Mouse (Mus musculus) E14TG2a.4 (cell line): ENCODE measurements at regions not wholly inside any gene's neighbourhood (a gene's known extent, or its start where the extent isn't known, plus 50 kb on each side); places are given as distances from the start of the nearest gene placed in this dataset.

ENCODE experiments used
- CTCF ChIP-seq: conservative IDR thresholded peaks from 2 replicates; pipeline ENCODE4 v1.5.1; 2014; ENCODE audit warnings: low read length
- NANOG ChIP-seq: IDR thresholded peaks from 2 replicates; pipeline ENCODE4 v1.6.1; 2014; ENCODE audit warnings: borderline replicate concordance, low read length, mixed read lengths
- POU5F1 ChIP-seq: IDR thresholded peaks from 2 replicates; pipeline ENCODE4 v1.6.1; 2014; ENCODE audit warnings: low read length, borderline replicate concordance

DNA sequence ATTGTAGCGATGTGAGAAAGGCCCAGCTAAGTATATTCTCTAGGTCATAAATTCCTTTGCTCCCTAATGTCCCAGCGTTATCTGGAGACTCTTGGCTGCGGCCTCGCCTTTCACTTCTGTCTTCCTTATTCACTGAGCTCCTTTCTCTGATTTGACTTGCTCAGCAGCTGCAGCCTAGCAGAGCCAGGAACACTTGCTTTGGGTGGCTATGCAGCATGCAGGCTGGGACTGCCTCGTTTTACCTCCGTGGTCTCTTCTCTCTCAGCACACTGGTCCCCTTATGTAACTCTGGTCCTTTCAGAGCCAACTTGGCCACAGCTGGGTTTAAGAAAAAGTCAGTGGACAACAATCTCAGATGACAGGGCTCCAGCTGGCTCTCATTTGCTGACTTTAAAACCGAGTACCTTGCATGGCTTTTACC lies 75.1 kb downstream of the Fam173b start:
- TF ChIP-seq CTCF (no peak), NANOG (no peak), POU5F1 (no peak)
